Mouse (Mus musculus) lung, postnatal 0 days (tissue): Measurements from ENCODE around the gene Nme9. TPM values are rescaled to one million over a fixed set of nuclear protein-coding genes. Genes with fewer than 3 reads are reported as not detected.

Experiments used
- ATAC-seq: fragments of 200-750 bp; cut with Nextera tagmentation; 2 replicates; pipeline ENCODE4 v1.8.0; 2017; ENCODE audit warnings: moderate library complexity
- DNase-seq: peaks from one replicate; pipeline ENCODE4 v3.0.0-alpha.2; 2016; ENCODE audit warnings: low spot score
- H3K27ac ChIP-seq: fragments of 300-500 bp; sonication (generic); 2 replicates; pipeline ENCODE4 v1.5.1; 2014; ENCODE audit warnings: antibody characterized with exemption, mild to moderate bottlenecking, low read length, mixed read lengths
- H3K27me3 ChIP-seq: fragments of 300-500 bp; sonication (generic); replicated peaks from 2 replicates; pipeline ENCODE4 v1.6.1; 2014; ENCODE audit warnings: low read length, mixed read lengths; ENCODE audit not compliant: insufficient read depth
- H3K36me3 ChIP-seq: fragments of 300-500 bp; sonication (generic); 2 replicates; pipeline ENCODE4 v1.6.1; 2014; ENCODE audit warnings: low read length, mixed read lengths; ENCODE audit not compliant: insufficient read depth
- H3K4me1 ChIP-seq: fragments of 300-500 bp; sonication (generic); 2 replicates; pipeline ENCODE4 v1.6.1; 2014; ENCODE audit warnings: antibody characterized with exemption, low read depth, low read length, mixed read lengths; ENCODE audit not compliant: insufficient read depth
- H3K4me2 ChIP-seq: fragments of 300-500 bp; sonication (generic); replicated peaks from 2 replicates; pipeline ENCODE4 v1.6.1; 2014; ENCODE audit warnings: low read depth, mild to moderate bottlenecking, low read length, moderate library complexity, mixed read lengths
- H3K4me3 ChIP-seq: fragments of 300-500 bp; sonication (generic); 2 replicates; pipeline ENCODE4 v1.5.1; 2014; ENCODE audit warnings: low read depth, low read length
- H3K9ac ChIP-seq: fragments of 300-500 bp; sonication (generic); replicated peaks from 2 replicates; pipeline ENCODE4 v1.6.1; 2014; ENCODE audit warnings: low read depth, mild to moderate bottlenecking
- H3K9me3 ChIP-seq: fragments of 300-500 bp; sonication (generic); 2 replicates; pipeline ENCODE4 v1.6.1; 2016; ENCODE audit warnings: low read length, mixed read lengths
- CTCF ChIP-seq: IDR thresholded peaks from 2 replicates; pipeline ENCODE4 v1.5.1; 2016; ENCODE audit warnings: antibody characterized with exemption, mild to moderate bottlenecking
- EP300 ChIP-seq: IDR thresholded peaks from 2 replicates; pipeline ENCODE4 v1.6.1; 2016; ENCODE audit warnings: antibody characterized with exemption, mild to moderate bottlenecking, control low read depth
- WGBS: fragments of 180-500 bp; shearing (Covaris S2); extraction: QIAGEN DNeasy Blood & Tissue Kit; methylation state at CpG from one replicate; pipeline ENCODE4 v1.1.7; 2014; 5-methylcytosine and 5-hydroxymethylcytosine counted together
- polyA plus RNA-seq: library from polyadenylated mRNA; unstranded; fragments of >200 nt; fragmentation: Nextera tagmentation; extraction: Ambion mirVana; gene quantifications from 2 replicates; pipeline ENCODE4 v1.2.1, GENCODE M21; 2015

Gene Nme9
- polyA plus RNA-seq, 1 experiment from 2014 or later, result 17.1 TPM

- no peaks in the 10 kb centered on the region for H3K27me3 ChIP-seq
- H3K9me3 ChIP-seq, result no peaks in the 10 kb centered on the region
- H3K4me1 ChIP-seq, result no peaks in the 10 kb centered on the region
- no peak overlapping the region for H3K4me2 ChIP-seq
- ATAC-seq (no peak), DNase-seq (no peak)
- peaks cover 5% of the 10 kb centered on the region; the same call in 1 of the 2 replicates for H3K36me3 ChIP-seq
- no peak overlapping the region for H3K27ac ChIP-seq
- no peak overlapping the region for H3K4me3 ChIP-seq
- no peak for TF ChIP-seq CTCF
- no peak for TF ChIP-seq EP300
- no peak overlapping the region for H3K9ac ChIP-seq
These were observed 33.4 kb downstream of the Nme9 start for GRCm38 (mm10) chr9:99484632-99485031.

GRCm38 (mm10) chr9:99485144-99485543 lies 33.9 kb downstream of the Nme9 start:
- Histone ChIP-seq H3K27me3 (no peaks in the 10 kb centered on the region), H3K4me2 (no peak overlapping the region), H3K36me3 (peaks cover 5% of the 10 kb centered on the region; the same call in 1 of the 2 replicates), H3K4me3 (no peak overlapping the region), H3K9me3 (no peaks in the 10 kb centered on the region), H3K4me1 (no peaks in the 10 kb centered on the region), H3K27ac (no peak overlapping the region), H3K9ac (no peak overlapping the region)
- TF ChIP-seq EP300 (no peak), CTCF (no peak)
- no peak for DNase-seq
- 94% methylated on average over 4 of the region's 4 CpGs for WGBS
- ATAC-seq, result no peak

- no peak overlapping the region for H3K27ac ChIP-seq
- H3K9me3 ChIP-seq, result no peaks in the 10 kb centered on the region
- H3K36me3 ChIP-seq, result peaks cover 5% of the 10 kb centered on the region; the same call in 1 of the 2 replicates
- H3K27me3 ChIP-seq, result no peaks in the 10 kb centered on the region
- H3K4me2 ChIP-seq, result no peak overlapping the region
- WGBS, result 82% methylated on average over 8 of the region's 8 CpGs
- DNase-seq (no peak), ATAC-seq (no peak)
- no peak overlapping the region for H3K9ac ChIP-seq
- no peak overlapping the region for H3K4me3 ChIP-seq
- no peak for TF ChIP-seq CTCF
- no peak for TF ChIP-seq EP300
- no peaks in the 10 kb centered on the region for H3K4me1 ChIP-seq
These were observed 35.9 kb downstream of the Nme9 start for GRCm38 (mm10) chr9:99487126-99487695.

- Histone ChIP-seq H3K4me3 (no peak overlapping the region), H3K36me3 (peaks cover 5% of the 10 kb centered on the region; the same call in 1 of the 2 replicates), H3K9me3 (no peaks in the 10 kb centered on the region), H3K9ac (no peak overlapping the region), H3K4me2 (no peak overlapping the region), H3K27me3 (no peaks in the 10 kb centered on the region), H3K4me1 (no peaks in the 10 kb centered on the region), H3K27ac (no peak overlapping the region)
- ATAC-seq (no peak), DNase-seq (no peak)
- WGBS, result 66% methylated on average over 3 of the region's 3 CpGs
- TF ChIP-seq CTCF, result no peak
- no peak for TF ChIP-seq EP300
These were observed 36.6 kb downstream of the Nme9 start for GRCm38 (mm10) chr9:99487841-99488240.

- Histone ChIP-seq H3K4me3 (no peak overlapping the region), H3K4me2 (no peak overlapping the region), H3K27me3 (no peaks in the 10 kb centered on the region), H3K4me1 (no peaks in the 10 kb centered on the region), H3K27ac (no peak overlapping the region), H3K9ac (no peak overlapping the region), H3K9me3 (no peaks in the 10 kb centered on the region), H3K36me3 (peaks cover 7% of the 10 kb centered on the region; the same call in 1 of the 2 replicates)
- ATAC-seq (no peak), DNase-seq (no peak)
- TF ChIP-seq CTCF, result no peak
- no peak for TF ChIP-seq EP300
- 97% methylated on average over 4 of the region's 4 CpGs for WGBS
These were observed 39.8 kb downstream of the Nme9 start for GRCm38 (mm10) chr9:99491050-99491449.

- Histone ChIP-seq H3K9me3 (no peaks in the 10 kb centered on the region), H3K27ac (no peak overlapping the region), H3K4me1 (no peaks in the 10 kb centered on the region), H3K4me2 (no peak overlapping the region), H3K27me3 (no peaks in the 10 kb centered on the region), H3K36me3 (peaks cover 18% of the 10 kb centered on the region; the same call in 1 of the 2 replicates), H3K4me3 (no peak overlapping the region), H3K9ac (no peak overlapping the region)
- no peak for ATAC-seq
- TF ChIP-seq CTCF (no peak), EP300 (no peak)
- WGBS, result 58% methylated on average over 10 of the region's 10 CpGs
- DNase-seq, result no peak
These were observed 41.4 kb downstream of the Nme9 start for GRCm38 (mm10) chr9:99492634-99493200.
